Mouse (Mus musculus) liver, embryonic 14.5 days (tissue): ENCODE results near the gene Cfdp1. TPM values are rescaled to one million over a fixed set of nuclear protein-coding genes. Genes with fewer than 3 reads are reported as not detected.

Experiments used
- ATAC-seq: fragments of 200-750 bp; cut with Nextera tagmentation; 2 replicates; pipeline ENCODE4 v1.8.0; 2017; ENCODE audit warnings: moderate number of reproducible peaks, mild to moderate bottlenecking, moderate library complexity; ENCODE audit not compliant: insufficient read depth
- DNase-seq, 3 experiments: peaks; one replicate each; pipeline ENCODE4 v3.0.0-alpha.2; 2012 to 2013; ENCODE audit warnings: low read depth in 3 of 3, low spot score in 3 of 3
- H3K27ac ChIP-seq: fragments of 300-500 bp; sonication (generic); 2 replicates; pipeline ENCODE4 v1.5.1; 2014; ENCODE audit warnings: moderate library complexity, mild to moderate bottlenecking, control low read depth, inconsistent platforms
- H3K27me3 ChIP-seq: fragments of 300-500 bp; sonication (generic); 2 replicates; pipeline ENCODE4 v1.6.1; 2014; ENCODE audit warnings: mild to moderate bottlenecking, low read length, moderate library complexity; ENCODE audit not compliant: control insufficient read depth, insufficient read depth
- H3K36me3 ChIP-seq: fragments of 300-500 bp; sonication (generic); replicated peaks from 2 replicates; pipeline ENCODE4 v1.6.1; 2014; ENCODE audit warnings: low read depth; ENCODE audit not compliant: control insufficient read depth, insufficient read depth
- H3K4me1 ChIP-seq, 2 experiments: fragments of 200-500 bp in 1 of 2; fragments of 300-500 bp in 1 of 2; sonication (generic) in 1 of 2; replicated peaks; 2 replicates each; pipeline ENCODE4 v1.6.1; 2012 to 2014; ENCODE audit warnings: antibody characterized with exemption in 1 of 2, inconsistent platforms in 1 of 2, low read length in 1 of 2; ENCODE audit not compliant: control insufficient read depth in 2 of 2, insufficient read depth in 2 of 2
- H3K4me2 ChIP-seq: fragments of 300-500 bp; sonication (generic); 2 replicates; pipeline ENCODE4 v1.6.1; 2014; ENCODE audit warnings: low read depth, mild to moderate bottlenecking, control low read depth, moderate library complexity
- H3K4me3 ChIP-seq, 2 experiments: fragments of 200-500 bp in 1 of 2; fragments of 300-500 bp in 1 of 2; sonication (generic) in 1 of 2; 2 replicates each; pipeline ENCODE4 v1.5.1; 2012 to 2014; ENCODE audit warnings: low read depth in 2 of 2, low read length in 2 of 2, mild to moderate bottlenecking in 2 of 2, control low read depth in 1 of 2, inconsistent platforms in 1 of 2, moderate library complexity in 1 of 2; ENCODE audit not compliant: insufficient read depth in 1 of 2
- H3K9ac ChIP-seq: fragments of 300-500 bp; sonication (generic); replicated peaks from 2 replicates; pipeline ENCODE4 v1.6.1; 2014; ENCODE audit warnings: mild to moderate bottlenecking, control low read depth, moderate library complexity
- H3K9me3 ChIP-seq: fragments of 300-500 bp; sonication (generic); 2 replicates; pipeline ENCODE4 v1.6.1; 2016; ENCODE audit warnings: low read length, mixed read lengths; ENCODE audit not compliant: control insufficient read depth
- CTCF ChIP-seq: IDR thresholded peaks from 2 replicates; pipeline ENCODE4 v1.5.1; 2016; ENCODE audit warnings: antibody characterized with exemption, low read depth, control low read depth
- EP300 ChIP-seq: IDR thresholded peaks from 2 replicates; pipeline ENCODE4 v1.6.1; 2016; ENCODE audit warnings: antibody characterized with exemption, low read depth
- WGBS: fragments of 180-500 bp; shearing (Covaris S2); extraction: QIAGEN DNeasy Blood & Tissue Kit; methylation state at CpG from one replicate; pipeline ENCODE4 v1.1.7; 2014; ENCODE audit not compliant: insufficient replicate concordance; 5-methylcytosine and 5-hydroxymethylcytosine counted together
- polyA plus RNA-seq, 2 experiments: library from polyadenylated mRNA; depleted of rRNA in 1 of 2; stranded (reverse) in 1 of 2; unstranded in 1 of 2; fragments of >200 nt; fragmentation: Nextera tagmentation in 1 of 2; extraction: Ambion mirVana in 1 of 2; gene quantifications; 2 replicates each; pipeline versions ENCODE4 v1.2.1 to v1.2.3; 2012 to 2014

The Cfdp1 gene
- 13.2 and 46.8 TPM in 2 replicates for polyA plus RNA-seq (2012; rRNA removed)
- polyA plus RNA-seq (2014; fragmentation: Nextera tagmentation; extraction: Ambion mirVana): 82.8 and 93.3 TPM in 2 replicates

GRCm38 (mm10) chr8:111853861-111854501, at the start of gene Cfdp1:
Gene Cfdp1, minus strand, starts transcription at chr8:111854291.
- WGBS: under 1% methylated on average over 53 of the region's 53 CpGs
- Histone ChIP-seq H3K36me3 (no peaks in the 10 kb centered on the region), H3K4me1 (peaks cover 0 to 24% of the 10 kb centered on the region in 2 experiments), H3K4me3 (peak within 1 kb of the TSS; percentile 83 to 90), H3K27me3 (no peaks in the 10 kb centered on the region), H3K27ac (no peak within 1 kb of the TSS), H3K4me2 (peak within 1 kb of the TSS; percentile 75), H3K9ac (peak within 1 kb of the TSS; percentile 68), H3K9me3 (no peaks in the 10 kb centered on the region)
- DNase-seq (peak; percentile 95 to 96 (median 96)), ATAC-seq (peak; percentile 100)
- TF ChIP-seq EP300 (no peak), CTCF (peak; percentile 60)

DNA sequence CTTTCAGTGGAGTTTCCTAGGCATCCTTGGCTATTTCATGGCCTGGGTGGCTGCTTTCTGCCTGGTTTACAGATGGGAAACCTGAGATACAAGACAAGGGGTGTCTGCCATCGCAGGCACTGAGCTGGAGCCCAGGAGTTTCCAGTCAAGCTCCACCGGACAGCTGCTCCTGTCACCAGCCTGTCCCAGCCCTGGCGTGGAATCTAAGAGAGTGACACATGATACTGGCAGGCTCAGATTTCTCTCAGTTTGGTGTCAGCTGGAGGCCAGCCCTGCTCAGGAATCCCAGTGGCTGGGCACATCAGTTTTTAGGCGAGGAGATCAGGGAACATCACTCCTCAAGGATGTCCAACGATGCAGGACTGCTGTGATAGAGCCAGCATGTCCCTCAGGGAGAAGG, 48.0 kb upstream of the Cfdp1 start:
- Histone ChIP-seq H3K36me3 (no peaks in the 10 kb centered on the region), H3K27me3 (no peaks in the 10 kb centered on the region), H3K4me3 (no peak overlapping the region), H3K9me3 (no peaks in the 10 kb centered on the region), H3K4me1 (no peaks in the 10 kb centered on the region), H3K27ac (no peak overlapping the region), H3K4me2 (no peak overlapping the region), H3K9ac (no peak overlapping the region)
- TF ChIP-seq CTCF (no peak), EP300 (no peak)
- WGBS: 47% methylated on average over 5 of the region's 5 CpGs
- DNase-seq: no peak
- ATAC-seq: no peak

- 32% methylated on average over 10 of the region's 10 CpGs for WGBS
- TF ChIP-seq EP300: no peak
- TF ChIP-seq CTCF: no peak
- Histone ChIP-seq H3K36me3 (no peaks in the 10 kb centered on the region), H3K4me3 (no peak overlapping the region), H3K9me3 (no peaks in the 10 kb centered on the region), H3K4me2 (no peak overlapping the region), H3K27me3 (no peaks in the 10 kb centered on the region; the same call in 1 of the 2 replicates), H3K9ac (no peak overlapping the region), H3K4me1 (no peaks in the 10 kb centered on the region), H3K27ac (no peak overlapping the region)
- ATAC-seq (no peak), DNase-seq (no peak)
Observed at GRCm38 (mm10) chr8:111898586-111898985, 44.5 kb upstream of the Cfdp1 start.

DNA sequence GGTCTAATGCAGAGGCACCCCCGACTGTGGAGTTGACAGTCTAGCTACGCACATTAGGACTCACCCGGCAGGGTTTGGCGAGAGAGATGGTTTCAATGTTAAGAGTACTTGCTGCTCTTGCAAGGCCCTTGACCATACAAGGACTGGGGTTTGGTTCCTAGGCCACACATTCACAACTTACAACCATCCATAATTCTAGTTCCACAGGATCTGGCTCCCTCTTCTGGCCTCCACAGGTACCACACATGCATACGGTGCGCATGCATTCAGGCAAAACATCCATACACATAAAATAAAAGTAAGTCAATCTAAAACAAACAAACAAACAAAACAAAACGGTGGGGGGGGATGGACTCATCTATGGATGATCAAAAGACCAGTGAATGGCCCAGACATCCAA, 40.9 kb upstream of the Cfdp1 start:
- no peak for DNase-seq

GRCm38 (mm10) chr8:111892615-111893014, 38.5 kb upstream of the Cfdp1 start:
- Histone ChIP-seq H3K4me2 (no peak overlapping the region), H3K9me3 (no peaks in the 10 kb centered on the region), H3K9ac (no peak overlapping the region), H3K4me1 (peaks cover 7% of the 10 kb centered on the region in 2 experiments; a peak in 3 of 4 replicates), H3K27me3 (peaks cover 24% of the 10 kb centered on the region), H3K27ac (no peak overlapping the region), H3K36me3 (no peaks in the 10 kb centered on the region), H3K4me3 (no peak overlapping the region)
- no peak for TF ChIP-seq CTCF
- 29% methylated on average over 5 of the region's 5 CpGs for WGBS
- no peak for DNase-seq
- no peak for ATAC-seq

More for the DNA sequence above, 40.9 kb upstream of the Cfdp1 start:
- TF ChIP-seq CTCF (peak; percentile 72), EP300 (no peak)
- Histone ChIP-seq H3K9me3 (no peaks in the 10 kb centered on the region), H3K4me2 (no peak overlapping the region), H3K9ac (no peak overlapping the region), H3K36me3 (no peaks in the 10 kb centered on the region), H3K27me3 (peaks cover 14% of the 10 kb centered on the region), H3K27ac (no peak overlapping the region), H3K4me3 (no peak overlapping the region), H3K4me1 (no peaks in the 10 kb centered on the region)
- no peak for ATAC-seq
- WGBS: 83% methylated on average over 7 of the region's 7 CpGs
